Mouse (Mus musculus) limb, embryonic 14.5 days (tissue): Measurements from ENCODE around the gene Klhl25. TPM values are rescaled to one million over a fixed set of nuclear protein-coding genes. Genes with fewer than 3 reads are reported as not detected.

Experiments used
- ATAC-seq: fragments of 200-750 bp; cut with Nextera tagmentation; 2 replicates; pipeline ENCODE4 v1.8.0; 2017; ENCODE audit warnings: low read depth, moderate number of reproducible peaks, moderate TSS enrichment; ENCODE audit not compliant: low FRiP score
- DNase-seq: peaks from one replicate; pipeline ENCODE4 v3.0.0-alpha.2; 2015; ENCODE audit warnings: low spot score
- H3K27ac ChIP-seq: fragments of 300-500 bp; sonication (generic); replicated peaks from 2 replicates; pipeline ENCODE4 v1.5.1; 2014; ENCODE audit warnings: low read depth, mild to moderate bottlenecking, low read length, moderate library complexity, mixed read lengths
- H3K27me3 ChIP-seq: fragments of 300-500 bp; sonication (generic); 2 replicates; pipeline ENCODE4 v1.6.1; 2014; ENCODE audit warnings: low read length, mixed read lengths; ENCODE audit not compliant: control insufficient read depth, insufficient read depth
- H3K36me3 ChIP-seq: fragments of 300-500 bp; sonication (generic); 2 replicates; pipeline ENCODE4 v1.6.1; 2014; ENCODE audit warnings: mild to moderate bottlenecking, low read length, moderate library complexity, mixed read lengths; ENCODE audit not compliant: control insufficient read depth, insufficient read depth
- H3K4me1 ChIP-seq: fragments of 300-500 bp; sonication (generic); 2 replicates; pipeline ENCODE4 v1.6.1; 2014; ENCODE audit warnings: antibody characterized with exemption, low read length, mixed read lengths; ENCODE audit not compliant: control insufficient read depth, insufficient read depth
- H3K4me2 ChIP-seq: fragments of 300-500 bp; sonication (generic); replicated peaks from 2 replicates; pipeline ENCODE4 v1.6.1; 2014; ENCODE audit warnings: low read depth, mild to moderate bottlenecking, low read length, moderate library complexity; ENCODE audit not compliant: severe bottlenecking
- H3K4me3 ChIP-seq: fragments of 300-500 bp; sonication (generic); replicated peaks from 2 replicates; pipeline ENCODE4 v1.5.1; 2014; ENCODE audit warnings: low read length
- H3K9ac ChIP-seq: fragments of 300-500 bp; sonication (generic); 2 replicates; pipeline ENCODE4 v1.6.1; 2014; ENCODE audit warnings: mild to moderate bottlenecking, low read depth, low read length, moderate library complexity; ENCODE audit not compliant: severe bottlenecking
- H3K9me3 ChIP-seq: fragments of 300-500 bp; sonication (generic); 2 replicates; pipeline ENCODE4 v1.6.1; 2016; ENCODE audit warnings: low read length; ENCODE audit not compliant: control insufficient read depth
- POLR2A ChIP-seq: fragments of 200-500 bp; IDR thresholded peaks from 2 replicates; pipeline ENCODE4 v1.8.0; 2012; ENCODE audit warnings: inconsistent platforms, mild to moderate bottlenecking, moderate library complexity, borderline replicate concordance; ENCODE audit not compliant: insufficient read depth, insufficient read length; ENCODE audit errors: extremely low read depth
- WGBS: fragments of 180-500 bp; shearing (Covaris S2); extraction: QIAGEN DNeasy Blood & Tissue Kit; methylation state at CpG from one replicate; pipeline ENCODE4 v1.1.7; 2014; 5-methylcytosine and 5-hydroxymethylcytosine counted together
- polyA plus RNA-seq, 2 experiments: library from polyadenylated mRNA; depleted of rRNA in 1 of 2; stranded (reverse) in 1 of 2; unstranded in 1 of 2; fragments of >200 nt; fragmentation: Nextera tagmentation in 1 of 2; extraction: Ambion mirVana in 1 of 2; gene quantifications; 2 replicates each; pipeline versions ENCODE4 v1.2.1 to v1.2.3; 2012 to 2014

The Klhl25 gene
- polyA plus RNA-seq, 2 experiments: 17.2 to 19.4 TPM

- no peak for TF ChIP-seq POLR2A
- no peak for ATAC-seq
Observed at GRCm38 (mm10) chr7:75865026-75865425, 16.9 kb downstream of the Klhl25 start.

GRCm38 (mm10) chr7:75866557-75866956 is 18.4 kb downstream of the Klhl25 start:
- WGBS: 92% methylated on average over 13 of the region's 13 CpGs

More at GRCm38 (mm10) chr7:75865026-75865425, 16.9 kb downstream of the Klhl25 start:
- Histone ChIP-seq H3K27me3 (no peaks in the 10 kb centered on the region), H3K9ac (no peak overlapping the region), H3K4me1 (no peaks in the 10 kb centered on the region), H3K4me3 (no peak overlapping the region), H3K27ac (no peak overlapping the region), H3K4me2 (no peak overlapping the region), H3K36me3 (peaks cover 40% of the 10 kb centered on the region), H3K9me3 (no peaks in the 10 kb centered on the region)
- no peak for DNase-seq
- WGBS: 91% methylated on average over 6 of the region's 6 CpGs

GRCm38 (mm10) chr7:75868687-75869086 is 20.6 kb downstream of the Klhl25 start:
- peaks cover 65% of the 10 kb centered on the region for H3K36me3 ChIP-seq
- no peak overlapping the region for H3K4me3 ChIP-seq
- no peak overlapping the region for H3K27ac ChIP-seq
- no peaks in the 10 kb centered on the region for H3K9me3 ChIP-seq
- H3K9ac ChIP-seq: no peak overlapping the region
- H3K27me3 ChIP-seq: no peaks in the 10 kb centered on the region
- 86% methylated on average over 2 of the region's 2 CpGs for WGBS
- H3K4me1 ChIP-seq: no peaks in the 10 kb centered on the region
- H3K4me2 ChIP-seq: no peak overlapping the region
- TF ChIP-seq POLR2A: no peak
- DNase-seq (no peak), ATAC-seq (no peak)

More at GRCm38 (mm10) chr7:75866557-75866956, 18.4 kb downstream of the Klhl25 start:
- TF ChIP-seq POLR2A: no peak
- Histone ChIP-seq H3K36me3 (peaks cover 48% of the 10 kb centered on the region), H3K4me2 (no peak overlapping the region), H3K27ac (no peak overlapping the region), H3K9ac (no peak overlapping the region), H3K9me3 (no peaks in the 10 kb centered on the region), H3K4me3 (no peak overlapping the region), H3K4me1 (no peaks in the 10 kb centered on the region), H3K27me3 (no peaks in the 10 kb centered on the region)
- ATAC-seq (no peak), DNase-seq (no peak)

- H3K4me1 ChIP-seq: no peaks in the 10 kb centered on the region
- H3K27me3 ChIP-seq: no peaks in the 10 kb centered on the region
- H3K4me3 ChIP-seq: no peak overlapping the region
- peaks cover 65% of the 10 kb centered on the region for H3K36me3 ChIP-seq
- H3K9ac ChIP-seq: no peak overlapping the region
- H3K9me3 ChIP-seq: no peaks in the 10 kb centered on the region
- TF ChIP-seq POLR2A: no peak
- no peak overlapping the region for H3K4me2 ChIP-seq
- no peak for ATAC-seq
- WGBS: 60% methylated on average over 9 of the region's 9 CpGs
- no peak for DNase-seq
- H3K27ac ChIP-seq: no peak overlapping the region
Observed at GRCm38 (mm10) chr7:75870551-75870950, 22.4 kb downstream of the Klhl25 start.

GRCm38 (mm10) chr7:75872255-75872654 is 24.1 kb downstream of the Klhl25 start:
- H3K27me3 ChIP-seq: no peaks in the 10 kb centered on the region
- H3K36me3 ChIP-seq: peaks cover 48% of the 10 kb centered on the region
- no peak overlapping the region for H3K4me2 ChIP-seq
- H3K27ac ChIP-seq: no peak overlapping the region
- DNase-seq (no peak), ATAC-seq (no peak)
- WGBS: 74% methylated on average over 5 of the region's 5 CpGs
- no peak overlapping the region for H3K9ac ChIP-seq
- no peaks in the 10 kb centered on the region for H3K9me3 ChIP-seq
- no peak for TF ChIP-seq POLR2A
- H3K4me1 ChIP-seq: no peaks in the 10 kb centered on the region
- no peak overlapping the region for H3K4me3 ChIP-seq

DNA sequence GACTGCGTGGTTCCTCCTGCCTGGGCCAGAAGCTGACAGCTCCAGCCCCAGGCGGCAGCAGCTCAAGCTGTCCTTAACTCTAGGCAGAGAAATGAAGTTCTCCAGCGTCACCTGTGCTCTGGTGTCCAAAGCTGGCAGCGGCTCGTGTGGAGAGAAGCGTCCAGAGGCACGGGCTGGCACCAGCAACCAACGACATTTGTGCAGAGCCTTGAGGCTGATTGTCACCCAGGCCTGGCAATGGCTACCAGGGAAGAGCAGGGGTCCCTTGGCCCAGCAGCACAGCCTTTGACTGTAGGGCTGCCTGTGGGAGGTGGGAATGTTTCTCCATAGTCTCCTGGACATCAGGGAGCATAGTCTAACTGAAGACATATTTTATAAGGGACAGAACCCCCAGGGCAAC is 24.6 kb downstream of the Klhl25 start:
- WGBS: 85% methylated on average over 8 of the region's 8 CpGs
- H3K9ac ChIP-seq: no peak overlapping the region
- no peak for TF ChIP-seq POLR2A
- no peak overlapping the region for H3K4me3 ChIP-seq
- peaks cover 44% of the 10 kb centered on the region for H3K36me3 ChIP-seq
- ATAC-seq (no peak), DNase-seq (no peak)
- no peaks in the 10 kb centered on the region for H3K4me1 ChIP-seq
- no peaks in the 10 kb centered on the region for H3K9me3 ChIP-seq
- H3K27me3 ChIP-seq: no peaks in the 10 kb centered on the region
- H3K27ac ChIP-seq: no peak overlapping the region
- no peak overlapping the region for H3K4me2 ChIP-seq
